Mouse (Mus musculus): ENCODE results near the gene Slc25a23.

Gene Slc25a23

GRCm38 (mm10) chr17:57059486-57059977 lies at the start of gene Slc25a23:
TSS of gene Slc25a23 (minus strand) at chr17:57059863.
- in situ Hi-C loops (cut with MboI, MseI), result no loop called here

GRCm38 (mm10) chr17:57108666-57109171 lies 49.1 kb upstream of the Slc25a23 start:
- in situ Hi-C loops (cut with MboI, MseI), result no loop called here

GRCm38 (mm10) chr17:57108040-57108665 lies 48.5 kb upstream of the Slc25a23 start:
- in situ Hi-C loops (cut with MboI, MseI), result no loop called here

GRCm38 (mm10) chr17:57107064-57107463 lies 47.4 kb upstream of the Slc25a23 start:
- in situ Hi-C loops (cut with MboI, MseI), result no loop called here

GRCm38 (mm10) chr17:57106035-57106368 lies 46.3 kb upstream of the Slc25a23 start:
- in situ Hi-C loops (cut with MboI, MseI), result no loop called here

- in situ Hi-C loops (cut with MboI, MseI), result no loop called here
These were observed 45.7 kb upstream of the Slc25a23 start, which contains the start of gene Tnfsf9 for GRCm38 (mm10) chr17:57105181-57106034. TSS of gene Tnfsf9 (plus strand) at chr17:57105325.

- in situ Hi-C loops (cut with MboI, MseI), result no loop called here
These were observed 44.8 kb upstream of the Slc25a23 start for GRCm38 (mm10) chr17:57104496-57104895.

GRCm38 (mm10) chr17:57102276-57102675 lies 42.6 kb upstream of the Slc25a23 start:
- in situ Hi-C loops (cut with MboI, MseI), result no loop called here

- in situ Hi-C loops (cut with MboI, MseI), result loop anchor here (5.0 to 25.0 kb wide), 3 partner anchors 68 to 1813 kb away; no protein-coding TSS in a partner anchor
These were observed 40.1 kb upstream of the Slc25a23 start for GRCm38 (mm10) chr17:57099629-57100325.

- in situ Hi-C loops (cut with MboI, MseI), result loop anchor here (5.0 to 25.0 kb wide), 3 partner anchors 69 to 1814 kb away; no protein-coding TSS in a partner anchor
These were observed 38.7 kb upstream of the Slc25a23 start for GRCm38 (mm10) chr17:57098321-57098720.

- in situ Hi-C loops (cut with MboI, MseI), result loop anchor here (5.0 to 25.0 kb wide), 3 partner anchors 71 to 1816 kb away; no protein-coding TSS in a partner anchor
These were observed 36.9 kb upstream of the Slc25a23 start for GRCm38 (mm10) chr17:57096623-57096920.

GRCm38 (mm10) chr17:57095855-57096622 lies 36.4 kb upstream of the Slc25a23 start:
- in situ Hi-C loops (cut with MboI, MseI), result loop anchor here (5.0 to 25.0 kb wide), 3 partner anchors 71 to 1816 kb away; no protein-coding TSS in a partner anchor

GRCm38 (mm10) chr17:57094222-57094621 lies 34.6 kb upstream of the Slc25a23 start:
- in situ Hi-C loops (cut with MboI, MseI), result loop anchor here (25.0 kb wide), 1 partner anchor 1818 kb away; no protein-coding TSS in a partner anchor

- in situ Hi-C loops (cut with MboI, MseI), result loop anchor here (25.0 kb wide), 1 partner anchor 1825 kb away; no protein-coding TSS in a partner anchor
These were observed 27.6 kb upstream of the Slc25a23 start, which contains the start of gene Tubb4a for GRCm38 (mm10) chr17:57087049-57087832. TSS of gene Tubb4a (minus strand) at chr17:57087782.

- in situ Hi-C loops (cut with MboI, MseI), result loop anchor here (25.0 kb wide), 1 partner anchor 1826 kb away; no protein-coding TSS in a partner anchor
These were observed 26.5 kb upstream of the Slc25a23 start for GRCm38 (mm10) chr17:57085970-57086757.

- in situ Hi-C loops (cut with MboI, MseI), result loop anchor here (25.0 kb wide), 1 partner anchor 1830 kb away; no protein-coding TSS in a partner anchor
These were observed 22.8 kb upstream of the Slc25a23 start for GRCm38 (mm10) chr17:57082481-57082880.

- in situ Hi-C loops (cut with MboI, MseI), result loop anchor here (25.0 kb wide), 1 partner anchor 1831 kb away; no protein-coding TSS in a partner anchor
These were observed 21.7 kb upstream of the Slc25a23 start for GRCm38 (mm10) chr17:57081234-57081842.

GRCm38 (mm10) chr17:57079919-57080318 lies 20.3 kb upstream of the Slc25a23 start:
- in situ Hi-C loops (cut with MboI, MseI), result loop anchor here (25.0 kb wide), 1 partner anchor 1832 kb away; no protein-coding TSS in a partner anchor

All from regulatory T cell (primary cell).